Mouse (Mus musculus) thymus, postnatal 10 days (tissue): ENCODE results near the gene Slc6a13.

Experiments
- DNase-seq, 2 experiments: peaks; one replicate each; pipeline ENCODE4 v3.0.0; 2021; ENCODE audit warnings: low spot score in 2 of 2

Gene Slc6a13

GRCm38 (mm10) chr6:121299954-121300353, at the start of gene Slc6a13:
TSS of gene Slc6a13 (plus strand) at chr6:121300227.
- no peak for DNase-seq

- DNase-seq, result no peak
Observed at GRCm38 (mm10) chr6:121250406-121250805, 49.6 kb upstream of the Slc6a13 start.

DNA sequence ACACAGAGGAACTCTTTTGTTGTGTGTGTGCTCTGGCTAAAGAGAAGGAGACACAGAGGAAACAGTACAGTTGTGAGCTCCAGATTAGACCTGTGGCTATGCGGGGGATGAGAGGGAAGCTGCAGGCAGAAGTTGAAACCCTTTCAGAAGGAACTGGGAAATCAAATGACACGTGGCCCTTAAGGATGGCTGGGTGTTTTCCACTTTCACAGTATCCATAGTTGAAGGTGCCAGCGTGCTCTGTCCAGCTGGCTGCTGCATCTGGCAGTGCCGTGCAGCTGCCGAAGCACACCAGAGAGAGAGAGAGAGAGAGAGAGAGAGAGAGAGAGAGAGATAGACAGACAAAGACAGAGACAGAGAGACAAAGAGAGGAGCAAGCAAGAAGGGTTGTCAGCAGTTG, 48.8 kb upstream of the Slc6a13 start:
- DNase-seq, result no peak

GRCm38 (mm10) chr6:121260548-121260947, 39.5 kb upstream of the Slc6a13 start:
- peak; percentile 54 to 86 for DNase-seq

- no peak for DNase-seq
Observed at GRCm38 (mm10) chr6:121261233-121261632, 38.8 kb upstream of the Slc6a13 start.

GRCm38 (mm10) chr6:121262004-121262403, 38.0 kb upstream of the Slc6a13 start:
- DNase-seq, result no peak

GRCm38 (mm10) chr6:121262496-121262895, 37.5 kb upstream of the Slc6a13 start:
- no peak for DNase-seq

GRCm38 (mm10) chr6:121270156-121270555, 29.9 kb upstream of the Slc6a13 start:
- DNase-seq, result no peak

GRCm38 (mm10) chr6:121271707-121272074, 28.3 kb upstream of the Slc6a13 start:
- DNase-seq, result no peak

GRCm38 (mm10) chr6:121272075-121272800, 27.8 kb upstream of the Slc6a13 start:
- DNase-seq, result peak; percentile 66 to 69

DNA sequence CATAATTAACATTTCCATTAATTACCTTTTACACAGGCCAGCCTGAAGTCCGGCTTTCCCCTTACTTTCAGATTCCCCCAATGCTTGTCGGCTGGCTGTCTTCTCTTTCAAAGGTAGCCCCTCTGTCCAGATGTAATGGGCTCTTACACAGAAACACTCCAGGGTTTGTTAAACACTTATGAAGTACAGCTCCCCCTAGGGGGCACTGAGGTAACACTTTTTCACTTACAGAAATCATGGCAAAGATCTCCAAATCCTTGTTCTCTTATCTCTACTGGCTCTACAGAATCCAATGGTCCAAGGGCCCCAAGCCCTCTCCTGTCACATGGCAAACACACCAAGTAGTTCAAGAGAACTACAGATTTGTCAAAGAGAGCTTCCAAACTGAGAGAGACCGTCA, 25.7 kb upstream of the Slc6a13 start:
- DNase-seq, result peak; percentile 31 to 62

- no peak for DNase-seq
Observed at GRCm38 (mm10) chr6:121284132-121284531, 15.9 kb upstream of the Slc6a13 start.

- DNase-seq, result no peak
Observed at GRCm38 (mm10) chr6:121299317-121299716, 710 bp upstream of the Slc6a13 start.

DNA sequence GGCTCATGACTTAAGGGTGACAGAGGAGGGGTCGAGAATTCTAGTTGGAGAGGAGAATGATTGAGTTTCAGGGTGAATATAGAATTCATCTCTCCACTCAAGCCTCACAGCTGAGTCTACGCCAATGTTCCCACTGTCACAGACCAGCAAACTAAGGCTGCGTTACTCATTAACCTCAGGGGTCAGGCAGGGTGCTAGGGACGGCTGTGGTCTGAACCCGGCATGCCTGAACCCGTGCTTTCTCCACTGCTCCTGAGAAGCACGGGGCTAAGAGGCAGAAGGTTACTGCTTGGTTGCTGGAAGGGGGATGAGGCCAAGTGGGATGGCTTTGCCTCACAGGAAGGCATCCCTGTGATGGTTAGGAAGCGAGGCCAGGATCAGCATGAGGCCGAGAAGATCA, 477 bp downstream of the Slc6a13 start:
- no peak for DNase-seq

DNA sequence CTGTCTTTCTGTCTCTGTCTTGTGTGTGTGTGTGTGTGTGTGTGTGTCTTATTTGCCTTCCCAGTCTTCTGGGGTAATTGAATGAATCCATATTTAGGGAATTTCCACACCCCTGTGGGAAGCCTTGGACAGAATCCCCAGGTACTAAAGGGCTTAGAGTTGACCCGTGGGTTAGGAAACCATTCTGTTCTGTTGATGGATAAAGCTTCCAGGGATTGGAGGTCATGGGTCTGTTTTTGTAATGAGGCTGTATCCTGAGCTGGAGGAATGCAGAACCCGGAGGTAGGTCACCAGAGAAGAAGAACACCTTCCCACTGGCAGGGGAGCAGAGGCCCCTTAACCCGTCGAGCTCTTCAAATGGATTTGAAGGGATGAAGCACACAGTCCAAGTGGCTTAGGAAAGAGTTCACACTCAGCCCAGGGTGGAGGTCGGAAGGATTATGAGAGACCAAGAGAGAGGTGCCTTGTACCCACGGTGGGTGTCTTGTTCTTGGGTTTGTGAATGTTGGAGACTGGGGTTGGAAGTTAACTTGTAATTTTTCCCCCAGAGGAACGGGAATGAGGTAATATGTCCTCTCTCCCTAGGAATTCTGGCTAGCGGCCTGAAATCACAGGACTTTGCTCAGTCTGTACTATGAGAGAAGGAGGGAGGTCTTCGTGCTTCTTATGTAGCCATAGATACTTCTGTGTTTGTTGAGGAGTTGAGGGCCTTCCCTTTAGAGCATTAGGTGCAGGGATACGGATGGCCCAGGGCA, 3.6 kb downstream of the Slc6a13 start:
- DNase-seq, result no peak

DNA sequence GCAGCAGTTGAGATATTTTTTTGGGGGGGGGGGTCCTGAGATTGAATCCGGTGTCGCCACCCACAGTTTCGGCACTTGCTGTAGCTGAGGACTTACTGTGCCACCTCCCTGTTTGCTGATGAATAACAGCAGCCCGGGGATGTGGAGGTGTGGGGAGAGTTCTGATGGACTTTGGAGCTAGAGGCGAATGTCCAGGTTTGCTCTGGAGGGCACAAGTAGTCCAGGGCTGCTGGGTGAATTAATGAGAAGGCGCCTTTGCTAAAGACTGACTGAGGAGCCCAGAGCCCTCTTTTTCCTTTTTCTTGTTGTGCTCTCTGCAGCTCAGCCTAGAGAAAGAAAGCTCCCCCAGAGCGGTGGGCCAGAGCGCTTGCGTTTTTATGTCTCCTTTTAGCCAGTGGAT, 4.6 kb downstream of the Slc6a13 start:
- no peak for DNase-seq

- DNase-seq, result no peak
Observed at GRCm38 (mm10) chr6:121305571-121305970, 5.5 kb downstream of the Slc6a13 start.

- no peak for DNase-seq
Observed at GRCm38 (mm10) chr6:121310984-121311383, 11.0 kb downstream of the Slc6a13 start.

- DNase-seq, result no peak
Observed at GRCm38 (mm10) chr6:121319099-121319498, 19.1 kb downstream of the Slc6a13 start.

- no peak for DNase-seq
Observed at GRCm38 (mm10) chr6:121322381-121323110, 22.5 kb downstream of the Slc6a13 start.

GRCm38 (mm10) chr6:121325298-121325697, 25.3 kb downstream of the Slc6a13 start:
- no peak for DNase-seq

- DNase-seq, result no peak
Observed at GRCm38 (mm10) chr6:121325740-121326139, 25.7 kb downstream of the Slc6a13 start.
